In genomic region chr12:111009615-111010257, GRCm38 (mm10) we compare ENCODE assay signal across 14 mouse cellular contexts. TPM values are rescaled to one million over a fixed set of nuclear protein-coding genes. Genes with fewer than 3 reads are reported as not detected.
DNase-seq lines count a peak whose midpoint lies in the region; ATAC-seq lines count a peak whose summit lies in the region.
"Had no signal": no experiment of that assay in that cellular context is flagged by ENCODE, and none has a peak within 500 bp of the region (broad histone marks: within the 10 kb centered on the region; RNA-seq: fewer than 3 reads in every experiment).

No protein-coding gene starts in this region.

- H3K27ac ChIP-seq in heart, embryonic 16.5 days (ENCODE audit: low read length) = no peak overlapping the region
- peak overlapping the region; percentile 83 for H3K27ac ChIP-seq in embryonic facial prominence, embryonic 15.5 days (replicated peaks)
- H3K27ac ChIP-seq: hindbrain, embryonic 13.5 days; kidney, embryonic 15.5 days; midbrain, embryonic 13.5 days had no signal

- H3K27me3 ChIP-seq in heart, embryonic 16.5 days (ENCODE audit: control insufficient read depth, insufficient read depth, low read length) = no peaks in the 10 kb centered on the region
- no peaks in the 10 kb centered on the region for H3K27me3 ChIP-seq in embryonic facial prominence, embryonic 15.5 days
- H3K27me3 ChIP-seq: hindbrain, embryonic 13.5 days; kidney, embryonic 15.5 days; midbrain, embryonic 13.5 days had no signal

- intact Hi-C loops in heart, postnatal 14 days (cut with DNase I) = no loop called here

- peaks cover 35% of the 10 kb centered on the region for H3K4me1 ChIP-seq in heart, embryonic 16.5 days (ENCODE audit: control insufficient read depth, insufficient read depth, low read length)
- peaks cover 44% of the 10 kb centered on the region for H3K4me1 ChIP-seq in embryonic facial prominence, embryonic 15.5 days

- peaks cover 3% of the 10 kb centered on the region for H3K9me3 ChIP-seq in heart, embryonic 16.5 days (replicated peaks; ENCODE audit: control insufficient read depth, low read length)
- H3K9me3 ChIP-seq in embryonic facial prominence, embryonic 15.5 days (replicated peaks) = no peaks in the 10 kb centered on the region
- H3K9me3 ChIP-seq: hindbrain, embryonic 13.5 days; kidney, embryonic 15.5 days; midbrain, embryonic 13.5 days had no signal

- no peak overlapping the region for H3K4me2 ChIP-seq in heart, embryonic 16.5 days (ENCODE audit: low read depth, low read length)
- no peak overlapping the region for H3K4me2 ChIP-seq in embryonic facial prominence, embryonic 15.5 days (replicated peaks)
- H3K4me2 ChIP-seq: hindbrain, embryonic 13.5 days; kidney, embryonic 15.5 days; midbrain, embryonic 13.5 days had no signal

- 29% methylated on average over 6 of the region's 6 CpGs for WGBS in heart, embryonic 16.5 days
- 52% methylated on average over 6 of the region's 6 CpGs for WGBS in embryonic facial prominence, embryonic 15.5 days

- DNase-seq in heart, postnatal 14 days = no peak
- DNase-seq in MEL-GATA-1-ER (ENCODE audit: extremely low read depth, low read depth) = peak; percentile 27
- peak; percentile 24 to 70 for DNase-seq in lung, postnatal 4 days
- DNase-seq in yolk sac, embryonic 10.5 days (ENCODE audit: low spot score) = no peak
- no peak for DNase-seq in gastrocnemius, postnatal 10 days
- no peak for DNase-seq in spleen, postnatal 4 days (ENCODE audit: low spot score in 2 of 2)
- DNase-seq: adrenal gland, postnatal 25 days; cerebellum, adult 11-12 months; layer of hippocampus, adult 9-11 months had no signal

- no peak for ATAC-seq in heart, embryonic 16.5 days (replicated peaks; ENCODE audit: extremely low read depth, insufficient read depth, low FRiP score)
- no peak for ATAC-seq in embryonic facial prominence, embryonic 15.5 days (ENCODE audit: insufficient number of reproducible peaks, low FRiP score, low TSS enrichment, low read depth)
- ATAC-seq: midbrain, embryonic 13.5 days had no signal

- H3K36me3 ChIP-seq in heart, embryonic 16.5 days (ENCODE audit: control insufficient read depth, insufficient read depth) = no peaks in the 10 kb centered on the region
- H3K36me3 ChIP-seq in embryonic facial prominence, embryonic 15.5 days = no peaks in the 10 kb centered on the region
- H3K36me3 ChIP-seq: hindbrain, embryonic 13.5 days; kidney, embryonic 15.5 days; midbrain, embryonic 13.5 days had no signal

- H3K4me3 ChIP-seq in heart, embryonic 16.5 days (ENCODE audit: low read length) = no peak overlapping the region
- H3K4me3 ChIP-seq in embryonic facial prominence, embryonic 15.5 days (replicated peaks) = no peak overlapping the region
- H3K4me3 ChIP-seq: hindbrain, embryonic 13.5 days; kidney, embryonic 15.5 days; midbrain, embryonic 13.5 days had no signal

- H3K9ac ChIP-seq in heart, embryonic 16.5 days (ENCODE audit: low read length) = 0 out of 2 replicates have a peak overlapping the region, but pooled peaks have one; percentile 9
- H3K9ac ChIP-seq in embryonic facial prominence, embryonic 15.5 days = no peak overlapping the region
- H3K9ac ChIP-seq: kidney, embryonic 15.5 days; midbrain, embryonic 13.5 days had no signal

RNA-seq across cellular contexts. Expression of gene Rcor1, which starts 29.4 kb away (rescaled TPM):
- polyA plus RNA-seq in heart, embryonic 16.5 days (2015; fragmentation: Nextera tagmentation; extraction: Ambion mirVana) = 6.4 and 6.5 TPM in 2 replicates
- 10 to 100 TPM; 22.0 to 22.3 TPM for total RNA-seq in heart, postnatal 14 days (2021)
- polyA plus RNA-seq in embryonic facial prominence, embryonic 15.5 days (2015; fragmentation: Nextera tagmentation; extraction: Ambion mirVana) = 13.0 and 14.3 TPM in 2 replicates
- 10 to 100 TPM; 14.3 to 19.4 TPM for total RNA-seq in gastrocnemius, postnatal 10 days (2021)

RNA-seq across cellular contexts. Expression of gene Ankrd9, which starts 30.9 kb away (rescaled TPM):
- polyA plus RNA-seq in heart, embryonic 16.5 days (2015; fragmentation: Nextera tagmentation; extraction: Ambion mirVana) = 19.3 and 22.0 TPM in 2 replicates
- 10 to 100 TPM; 81.0 to 82.1 TPM for total RNA-seq in heart, postnatal 14 days (2021)
- polyA plus RNA-seq in embryonic facial prominence, embryonic 15.5 days (2015; fragmentation: Nextera tagmentation; extraction: Ambion mirVana) = 16.6 and 17.6 TPM in 2 replicates
- 100 to 1,000 TPM in 1 of 2 experiments, 10 to 100 TPM in 1; 20.3 to 102 TPM for total RNA-seq in gastrocnemius, postnatal 10 days (2021)

Comparison
In these comparisons a context has a peak if more than half of its experiments do, and no peak if none do; other contexts are left out.
1. DNase-seq: peak in MEL-GATA-1-ER (single experiment) and lung, postnatal 4 days (2 of 2); none in heart, postnatal 14 days (0 of 2), yolk sac, embryonic 10.5 days (single experiment), gastrocnemius, postnatal 10 days (single experiment) and spleen, postnatal 4 days (0 of 2).